Mouse (Mus musculus) embryonic facial prominence, embryonic 14.5 days (tissue): ENCODE measurements around the gene Scarf1. TPM values are rescaled to one million over a fixed set of nuclear protein-coding genes. Genes with fewer than 3 reads are reported as not detected.
A peak's percentile ranks its signal among the peaks of the same experiment; 100 is the strongest.

Source experiments
- ATAC-seq: fragments of 200-750 bp; cut with Nextera tagmentation; 2 replicates; pipeline ENCODE4 v1.8.0; 2017; ENCODE audit warnings: low read depth, moderate number of reproducible peaks, moderate TSS enrichment
- DNase-seq: peaks from one replicate; pipeline ENCODE4 v3.0.0-alpha.2; 2015; ENCODE audit warnings: low spot score
- H3K27ac ChIP-seq: fragments of 300-500 bp; sonication (generic); replicated peaks from 2 replicates; pipeline ENCODE4 v1.5.1; 2014; ENCODE audit warnings: low read depth, mild to moderate bottlenecking, low read length, moderate library complexity
- H3K27me3 ChIP-seq: fragments of 300-500 bp; sonication (generic); replicated peaks from 2 replicates; pipeline ENCODE4 v1.6.1; 2014; ENCODE audit warnings: low read length; ENCODE audit not compliant: control insufficient read depth, insufficient read depth
- H3K36me3 ChIP-seq: fragments of 300-500 bp; sonication (generic); 2 replicates; pipeline ENCODE4 v1.6.1; 2014; ENCODE audit warnings: low read length, mixed read lengths; ENCODE audit not compliant: control insufficient read depth, insufficient read depth
- H3K4me1 ChIP-seq: fragments of 300-500 bp; sonication (generic); 2 replicates; pipeline ENCODE4 v1.6.1; 2014; ENCODE audit warnings: antibody characterized with exemption, low read length; ENCODE audit not compliant: control insufficient read depth, insufficient read depth
- H3K4me2 ChIP-seq: fragments of 300-500 bp; sonication (generic); 2 replicates; pipeline ENCODE4 v1.6.1; 2014; ENCODE audit warnings: low read depth, mild to moderate bottlenecking, low read length, moderate library complexity, mixed read lengths
- H3K4me3 ChIP-seq: fragments of 300-500 bp; sonication (generic); 2 replicates; pipeline ENCODE4 v1.5.1; 2014; ENCODE audit warnings: low read depth, mild to moderate bottlenecking, low read length
- H3K9ac ChIP-seq: fragments of 300-500 bp; sonication (generic); 2 replicates; pipeline ENCODE4 v1.6.1; 2014; ENCODE audit warnings: low read depth, mild to moderate bottlenecking, low read length, moderate library complexity, mixed read lengths
- H3K9me3 ChIP-seq: fragments of 300-500 bp; sonication (generic); 2 replicates; pipeline ENCODE4 v1.6.1; 2016; ENCODE audit warnings: low read length; ENCODE audit not compliant: control insufficient read depth
- WGBS: fragments of 180-500 bp; shearing (Covaris S2); extraction: QIAGEN DNeasy Blood & Tissue Kit; methylation state at CpG from one replicate; pipeline ENCODE4 v1.1.7; 2014; 5-methylcytosine and 5-hydroxymethylcytosine counted together
- polyA plus RNA-seq: library from polyadenylated mRNA; unstranded; fragments of >200 nt; fragmentation: Nextera tagmentation; extraction: Ambion mirVana; gene quantifications from 2 replicates; pipeline ENCODE4 v1.2.1, GENCODE M21; 2014

Gene Scarf1
- polyA plus RNA-seq, 1 experiment from 2014 or later = 6.9 TPM

DNA sequence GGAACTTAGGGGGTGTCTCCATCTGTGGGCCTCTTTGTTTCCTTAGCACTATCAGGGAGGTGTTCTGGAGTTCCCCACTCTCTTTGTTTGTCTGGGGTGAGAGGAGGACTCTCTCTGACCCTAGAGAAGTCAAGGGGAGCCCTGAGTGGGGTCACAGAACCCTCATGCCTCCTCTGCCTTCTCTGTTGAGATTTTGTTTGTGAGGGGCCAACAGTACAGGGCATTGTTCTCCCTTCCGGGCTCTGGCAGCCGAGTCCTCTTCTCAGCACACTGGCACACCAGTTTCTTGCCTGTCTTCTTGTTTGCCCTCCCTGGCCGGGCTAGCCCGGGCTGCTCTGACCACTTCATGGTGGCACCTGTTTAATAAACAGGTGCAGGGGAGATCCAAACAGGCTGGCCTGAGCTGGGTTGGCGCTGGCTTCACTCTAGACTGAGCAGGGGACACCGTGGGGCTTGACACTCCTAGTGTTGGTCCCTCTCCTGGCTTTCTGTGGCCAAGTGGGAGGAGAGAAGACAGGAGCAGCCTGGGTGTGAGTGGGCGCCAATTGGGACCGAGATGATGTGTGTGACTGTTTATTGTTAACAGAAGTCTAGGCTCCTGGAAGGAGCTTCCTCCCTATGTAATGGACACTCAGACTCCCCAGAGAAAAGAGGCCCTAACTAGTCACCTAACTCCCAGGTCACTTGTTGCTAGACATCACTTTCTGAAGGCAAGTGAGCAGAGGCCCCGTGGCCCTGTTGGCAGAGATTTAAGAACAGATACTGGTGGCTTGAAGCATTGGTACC, 25.0 kb downstream of the Scarf1 start:
- H3K9me3 ChIP-seq = no peaks in the 10 kb centered on the region
- ATAC-seq (no peak; the same call in 1 of the 2 replicates), DNase-seq (no peak)
- no peak overlapping the region for H3K4me2 ChIP-seq
- H3K4me1 ChIP-seq = no peaks in the 10 kb centered on the region
- no peaks in the 10 kb centered on the region for H3K27me3 ChIP-seq
- no peaks in the 10 kb centered on the region for H3K36me3 ChIP-seq
- peak overlapping the region; percentile 46; the same call in 1 of the 2 replicates for H3K27ac ChIP-seq
- H3K4me3 ChIP-seq = no peak overlapping the region
- H3K9ac ChIP-seq = peak overlapping the region; percentile 21; the same call in 1 of the 2 replicates
- WGBS = 52% methylated on average over 9 of the region's 9 CpGs

DNA sequence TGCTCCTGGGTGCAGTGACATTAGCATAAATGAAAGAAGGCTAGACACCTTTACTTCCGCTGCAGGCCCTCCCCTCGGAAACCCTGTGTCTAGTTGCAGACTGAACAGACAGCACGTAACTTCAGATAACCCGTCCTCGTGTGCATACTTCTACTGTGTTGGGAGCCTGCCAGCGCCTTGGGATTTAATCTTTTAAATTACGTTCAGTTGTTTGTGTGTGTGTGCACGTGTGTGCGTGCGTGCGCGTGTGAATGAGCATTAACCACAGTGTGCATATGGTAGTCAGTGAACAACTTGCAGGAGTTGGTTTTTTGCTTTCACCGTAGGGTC, 25.6 kb downstream of the Scarf1 start:
- no peaks in the 10 kb centered on the region for H3K4me1 ChIP-seq
- no peak overlapping the region for H3K9ac ChIP-seq
- ATAC-seq (no peak), DNase-seq (no peak)
- no peaks in the 10 kb centered on the region for H3K27me3 ChIP-seq
- H3K4me2 ChIP-seq = no peak overlapping the region
- WGBS = 80% methylated on average over 13 of the region's 13 CpGs
- no peaks in the 10 kb centered on the region for H3K36me3 ChIP-seq
- H3K4me3 ChIP-seq = no peak overlapping the region
- no peaks in the 10 kb centered on the region for H3K9me3 ChIP-seq
- no peak overlapping the region for H3K27ac ChIP-seq

DNA sequence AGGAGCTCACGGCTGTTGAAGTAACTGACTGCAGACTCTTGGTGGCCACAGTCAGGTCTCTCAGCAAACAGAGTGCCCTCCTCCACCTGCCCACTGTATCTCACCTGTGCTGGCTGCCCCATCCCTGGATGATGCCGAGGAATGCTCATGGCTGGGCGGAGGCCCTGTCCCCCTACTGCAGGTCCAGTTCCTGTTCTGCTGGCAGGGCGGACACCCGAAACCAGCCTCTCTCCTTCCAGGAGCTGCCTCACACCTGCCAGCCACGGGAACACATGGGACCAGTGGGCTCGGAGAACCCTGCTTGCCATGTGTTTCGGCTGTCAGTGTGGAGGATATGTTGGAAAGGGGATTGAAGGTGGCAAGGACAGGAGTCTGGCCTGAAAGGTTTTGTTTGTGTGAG, 26.9 kb downstream of the Scarf1 start:
- 68% methylated on average over 8 of the region's 8 CpGs for WGBS
- no peak for DNase-seq
- no peak overlapping the region for H3K27ac ChIP-seq

DNA sequence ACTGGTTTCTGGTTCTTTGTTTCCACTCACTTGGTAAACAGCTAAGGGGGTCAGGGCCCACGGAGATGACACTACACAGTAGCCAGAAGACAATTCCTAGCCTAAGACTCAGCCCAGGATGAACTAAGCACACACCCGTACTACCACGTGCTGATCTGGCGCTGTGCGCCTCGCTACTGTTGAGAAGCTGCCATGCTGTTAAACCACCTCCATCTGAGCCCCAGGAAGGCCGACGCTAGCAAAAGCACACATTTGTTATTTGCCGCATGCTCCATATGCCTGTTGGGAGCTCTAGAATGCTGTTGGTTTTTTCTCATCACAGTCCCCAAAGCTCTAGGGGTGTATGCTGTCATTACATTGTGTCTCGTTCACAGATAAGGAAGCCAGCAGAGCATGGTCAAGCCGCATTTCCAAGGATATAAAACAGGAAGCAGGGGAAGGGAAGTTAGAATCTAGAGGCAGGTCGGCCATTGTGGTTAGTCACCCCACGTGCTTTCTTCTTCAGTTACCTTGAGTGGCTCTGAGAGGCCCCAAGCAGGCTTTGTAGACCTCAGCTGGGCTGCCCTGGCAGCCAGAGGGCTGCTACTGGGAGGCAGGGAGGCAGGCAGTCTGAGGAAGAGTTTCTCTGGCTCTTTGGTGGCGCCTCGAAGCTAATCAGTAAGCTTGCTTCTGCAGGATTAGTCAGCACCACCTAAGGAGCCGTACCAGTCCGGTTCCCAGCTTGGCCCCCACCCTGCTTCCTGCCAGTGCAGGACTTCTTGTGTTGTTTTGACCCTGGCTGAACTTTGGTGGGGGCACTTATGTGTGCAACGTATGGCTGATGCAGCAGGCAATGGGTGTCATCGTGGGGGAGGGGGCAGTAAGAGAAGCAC, 27.6 kb downstream of the Scarf1 start:
- DNase-seq (no peak), ATAC-seq (no peak)
- H3K27ac ChIP-seq = no peak overlapping the region
- no peak overlapping the region for H3K9ac ChIP-seq
- H3K9me3 ChIP-seq = no peaks in the 10 kb centered on the region
- no peak overlapping the region for H3K4me3 ChIP-seq
- no peaks in the 10 kb centered on the region for H3K4me1 ChIP-seq
- H3K36me3 ChIP-seq = no peaks in the 10 kb centered on the region
- H3K27me3 ChIP-seq = no peaks in the 10 kb centered on the region
- 66% methylated on average over 19 of the region's 19 CpGs for WGBS
- H3K4me2 ChIP-seq = no peak overlapping the region

More for the DNA sequence above, 26.9 kb downstream of the Scarf1 start:
- no peaks in the 10 kb centered on the region for H3K36me3 ChIP-seq
- no peaks in the 10 kb centered on the region for H3K27me3 ChIP-seq
- H3K4me2 ChIP-seq = no peak overlapping the region
- ATAC-seq = no peak
- H3K9ac ChIP-seq = no peak overlapping the region
- no peaks in the 10 kb centered on the region for H3K4me1 ChIP-seq
- H3K4me3 ChIP-seq = no peak overlapping the region
- H3K9me3 ChIP-seq = no peaks in the 10 kb centered on the region

DNA sequence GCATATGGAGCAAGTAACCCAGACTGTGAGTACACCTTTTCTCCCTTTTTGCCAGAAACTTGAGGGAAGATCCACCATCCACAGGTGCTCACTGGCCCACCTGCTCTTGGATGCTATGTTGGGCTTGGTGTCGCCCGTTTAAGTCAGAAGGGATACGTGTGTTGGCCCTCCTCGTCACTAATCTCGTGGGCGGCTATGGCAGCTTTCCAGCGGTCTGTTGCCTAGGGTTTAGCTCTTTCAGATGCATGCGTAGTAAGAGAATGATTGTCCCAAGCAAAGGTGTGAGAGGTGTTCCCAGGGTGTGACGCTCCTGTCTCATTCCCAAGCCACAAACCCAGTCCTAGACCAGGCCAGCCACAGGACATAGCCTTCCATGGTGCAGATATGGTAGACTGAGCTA, 31.4 kb downstream of the Scarf1 start:
- H3K36me3 ChIP-seq = no peaks in the 10 kb centered on the region
- H3K9me3 ChIP-seq = no peaks in the 10 kb centered on the region
- DNase-seq (no peak), ATAC-seq (no peak)
- no peak overlapping the region for H3K4me2 ChIP-seq
- H3K4me1 ChIP-seq = peaks cover 3% of the 10 kb centered on the region; the same call in 1 of the 2 replicates
- WGBS = 89% methylated on average over 9 of the region's 9 CpGs
- no peak overlapping the region for H3K27ac ChIP-seq
- no peak overlapping the region for H3K9ac ChIP-seq
- H3K4me3 ChIP-seq = no peak overlapping the region
- no peaks in the 10 kb centered on the region for H3K27me3 ChIP-seq

DNA sequence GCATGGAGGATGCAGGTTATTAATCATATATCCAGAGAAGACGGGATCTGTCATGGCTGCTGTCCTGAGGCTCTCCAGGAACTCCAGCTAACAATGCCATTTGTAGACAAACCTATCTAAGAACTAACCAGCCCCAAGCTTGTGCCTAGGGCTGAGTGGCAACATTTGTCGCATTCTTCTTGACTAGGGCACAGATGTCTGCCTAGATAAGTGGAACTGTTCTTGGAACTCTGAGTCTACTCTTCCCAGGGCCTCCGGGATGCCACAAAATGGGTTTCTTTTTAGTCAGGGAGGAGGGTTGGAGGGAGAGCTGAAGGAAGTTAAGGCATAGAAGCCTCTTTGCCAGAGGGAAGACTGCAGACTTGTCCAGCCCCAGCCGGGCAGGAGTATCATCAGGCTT, 32.7 kb downstream of the Scarf1 start:
- H3K27me3 ChIP-seq = no peaks in the 10 kb centered on the region
- H3K4me3 ChIP-seq = no peak overlapping the region
- H3K9ac ChIP-seq = no peak overlapping the region
- DNase-seq (no peak), ATAC-seq (no peak)
- no peak overlapping the region for H3K4me2 ChIP-seq
- no peak overlapping the region for H3K27ac ChIP-seq
- peaks cover 5% of the 10 kb centered on the region; the same call in 1 of the 2 replicates for H3K4me1 ChIP-seq
- H3K36me3 ChIP-seq = no peaks in the 10 kb centered on the region
- H3K9me3 ChIP-seq = no peaks in the 10 kb centered on the region
- 69% methylated on average over 4 of the region's 4 CpGs for WGBS

DNA sequence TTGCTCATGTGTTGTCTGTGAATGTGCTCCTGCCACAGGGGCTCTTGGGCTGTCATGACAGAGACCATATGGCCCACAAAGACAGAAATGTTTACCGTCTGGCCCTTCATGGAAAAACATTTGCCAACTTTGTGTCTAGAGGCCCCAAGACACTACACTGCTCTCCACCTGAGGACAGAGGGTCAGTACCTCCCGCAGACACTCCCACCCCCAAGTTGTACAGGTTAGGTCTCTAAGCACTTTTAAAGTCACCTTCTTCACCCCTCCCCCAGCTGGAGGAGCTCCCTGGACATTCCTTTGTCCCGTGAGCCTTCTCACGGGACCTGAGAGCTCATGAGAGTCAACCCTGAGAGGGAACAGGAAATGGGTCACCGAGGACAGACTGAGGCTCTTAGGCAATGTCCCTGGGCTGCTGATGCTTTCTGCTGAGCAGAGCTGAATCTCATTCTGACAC, 36.3 kb downstream of the Scarf1 start:
- no peak overlapping the region for H3K9ac ChIP-seq
- no peaks in the 10 kb centered on the region for H3K36me3 ChIP-seq
- no peak overlapping the region for H3K4me3 ChIP-seq
- no peaks in the 10 kb centered on the region for H3K27me3 ChIP-seq
- 41% methylated on average over 5 of the region's 5 CpGs for WGBS
- H3K27ac ChIP-seq = peak overlapping the region; percentile 58; the same call in 1 of the 2 replicates
- ATAC-seq (no peak), DNase-seq (no peak)
- peaks cover 20% of the 10 kb centered on the region for H3K4me1 ChIP-seq
- no peak overlapping the region for H3K4me2 ChIP-seq
- H3K9me3 ChIP-seq = no peaks in the 10 kb centered on the region

DNA sequence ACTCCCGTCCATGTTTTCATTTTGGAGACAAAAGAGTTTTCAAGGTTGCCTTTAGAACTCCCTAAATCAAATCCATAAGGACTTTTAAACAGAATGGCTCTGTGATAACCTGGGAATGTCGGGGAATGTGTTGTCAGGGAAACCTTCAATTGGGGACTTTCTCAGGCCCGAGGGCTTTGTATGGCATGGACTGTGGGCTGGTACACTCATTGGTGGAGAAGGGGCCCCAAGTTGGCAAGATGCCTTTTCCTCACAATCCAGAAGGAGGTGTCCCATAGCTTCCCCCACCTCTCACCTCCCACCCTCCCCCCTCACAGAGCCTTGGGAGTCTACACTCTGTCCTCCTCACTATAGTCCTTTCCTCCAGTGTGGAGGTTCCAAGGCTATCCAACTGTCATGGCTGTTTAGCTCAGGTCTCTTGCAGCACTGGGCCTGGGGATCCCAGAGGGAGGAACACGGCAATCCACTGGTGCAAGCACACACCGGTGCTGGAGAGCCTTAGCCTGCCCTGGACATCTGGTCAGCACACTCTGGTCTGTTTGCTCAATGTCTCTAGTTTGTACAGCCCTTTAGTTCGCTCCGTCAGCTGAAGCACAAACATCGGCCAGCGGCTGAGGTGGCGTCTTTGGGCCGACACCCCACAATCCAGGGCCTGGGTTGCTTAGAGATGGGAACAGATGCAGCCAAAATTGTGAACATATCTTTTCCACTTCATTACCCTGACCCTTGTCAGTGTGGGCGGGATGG, 37.0 kb downstream of the Scarf1 start:
- H3K27ac ChIP-seq = peak overlapping the region; percentile 58; the same call in 1 of the 2 replicates
- H3K9ac ChIP-seq = no peak overlapping the region
- 53% methylated on average over 12 of the region's 12 CpGs for WGBS
- no peaks in the 10 kb centered on the region for H3K36me3 ChIP-seq
- ATAC-seq (peak; percentile 5; the same call in 1 of the 2 replicates), DNase-seq (no peak)
- no peak overlapping the region for H3K4me3 ChIP-seq
- H3K27me3 ChIP-seq = no peaks in the 10 kb centered on the region
- H3K4me1 ChIP-seq = peaks cover 20% of the 10 kb centered on the region
- no peak overlapping the region for H3K4me2 ChIP-seq
- H3K9me3 ChIP-seq = no peaks in the 10 kb centered on the region
